Mouse (Mus musculus): Measurements from ENCODE around the gene Gm10160. TPM values are rescaled to one million over a fixed set of nuclear protein-coding genes. Genes with fewer than 3 reads are reported as not detected.
A peak's percentile ranks its signal among the peaks of the same experiment; 100 is the strongest.

Gm10160 gene
- polyA plus RNA-seq, 1 experiment from 2014 or later: not detected

DNA sequence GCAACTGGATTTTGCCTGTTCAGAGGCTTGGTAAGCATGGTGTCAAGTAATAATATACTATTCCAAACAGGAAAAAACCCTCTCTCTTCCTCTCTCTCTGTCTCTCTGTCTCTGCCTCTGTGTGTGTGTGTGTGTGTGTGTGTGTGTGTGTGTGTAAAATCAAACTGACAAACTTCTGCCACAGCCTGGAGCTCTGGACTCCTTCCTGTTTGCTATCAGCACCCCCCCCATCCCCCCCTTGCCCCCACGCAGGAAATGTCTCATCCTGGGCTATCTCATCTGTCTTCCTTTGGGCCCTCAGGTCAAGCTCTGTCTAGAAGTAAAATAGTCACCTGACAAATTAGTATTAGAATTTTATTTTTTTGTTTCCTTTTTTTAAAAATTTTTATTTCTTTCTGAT lies 18.2 kb upstream of the Gm10160 start:
- H3K27ac ChIP-seq (ENCODE audit: low read length): no peak overlapping the region

GRCm38 (mm10) chr7:81872493-81873013 lies 17.0 kb upstream of the Gm10160 start:
- H3K9ac ChIP-seq (replicated peaks; ENCODE audit: low read length): no peak overlapping the region
- no peak overlapping the region for H3K4me2 ChIP-seq (replicated peaks; ENCODE audit: low read depth, low read length)
- no peaks in the 10 kb centered on the region; the same call in 1 of the 2 replicates for H3K36me3 ChIP-seq (ENCODE audit: insufficient read depth, low read length)
- H3K9me3 ChIP-seq (ENCODE audit: low read length): no peaks in the 10 kb centered on the region; the same call in 1 of the 2 replicates
- WGBS: 63% methylated on average over 13 of the region's 13 CpGs
- no peak overlapping the region for H3K27ac ChIP-seq (ENCODE audit: low read length)
- H3K27me3 ChIP-seq (ENCODE audit: insufficient read depth, low read length): no peaks in the 10 kb centered on the region
- no peak overlapping the region for H3K4me3 ChIP-seq (ENCODE audit: low read length)
- no peaks in the 10 kb centered on the region for H3K4me1 ChIP-seq (ENCODE audit: insufficient read depth, low read length)
- ATAC-seq (ENCODE audit: low FRiP score, low TSS enrichment): no peak

More for the DNA sequence above, 18.2 kb upstream of the Gm10160 start:
- Histone ChIP-seq H3K27me3 (ENCODE audit: insufficient read depth, low read length) (no peaks in the 10 kb centered on the region), H3K4me1 (ENCODE audit: insufficient read depth, low read length) (no peaks in the 10 kb centered on the region), H3K4me2 (replicated peaks; ENCODE audit: low read depth, low read length) (no peak overlapping the region), H3K4me3 (ENCODE audit: low read length) (no peak overlapping the region), H3K9ac (replicated peaks; ENCODE audit: low read length) (no peak overlapping the region), H3K36me3 (ENCODE audit: insufficient read depth, low read length) (no peaks in the 10 kb centered on the region; the same call in 1 of the 2 replicates), H3K9me3 (ENCODE audit: low read length) (no peaks in the 10 kb centered on the region; the same call in 1 of the 2 replicates)
- ATAC-seq (ENCODE audit: low FRiP score, low TSS enrichment): no peak
- WGBS: 47% methylated on average over 1 of the region's 1 CpGs

DNA sequence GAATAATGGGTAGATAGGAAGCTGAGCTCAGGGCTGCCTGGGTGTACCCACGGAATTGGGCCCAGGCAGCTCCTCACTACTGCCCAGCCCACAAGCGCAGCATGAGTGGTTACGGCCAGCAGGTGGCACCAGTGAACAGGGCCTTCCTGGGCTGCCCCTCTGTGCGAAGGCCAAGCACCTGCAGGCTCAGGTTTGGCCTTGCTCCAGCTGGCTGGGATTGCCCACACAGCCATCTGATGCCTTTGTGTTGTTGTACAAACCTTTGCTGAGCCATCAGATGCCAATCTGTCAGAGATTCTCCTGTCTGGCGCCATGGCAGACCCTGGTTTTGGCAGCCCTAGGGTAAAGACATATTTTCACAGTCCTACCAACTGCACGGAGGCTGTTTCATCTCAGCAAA lies 12.6 kb upstream of the Gm10160 start:
- no peaks in the 10 kb centered on the region; the same call in 1 of the 2 replicates for H3K36me3 ChIP-seq (ENCODE audit: insufficient read depth, low read length)
- H3K9ac ChIP-seq (replicated peaks; ENCODE audit: low read length): no peak overlapping the region
- H3K27ac ChIP-seq (ENCODE audit: low read length): no peak overlapping the region
- ATAC-seq (ENCODE audit: low FRiP score, low TSS enrichment): peak; percentile 66
- no peaks in the 10 kb centered on the region for H3K27me3 ChIP-seq (ENCODE audit: insufficient read depth, low read length)
- no peak overlapping the region for H3K4me2 ChIP-seq (replicated peaks; ENCODE audit: low read depth, low read length)
- 31% methylated on average over 6 of the region's 6 CpGs for WGBS
- no peaks in the 10 kb centered on the region for H3K4me1 ChIP-seq (ENCODE audit: insufficient read depth, low read length)
- H3K4me3 ChIP-seq (ENCODE audit: low read length): no peak overlapping the region
- H3K9me3 ChIP-seq (ENCODE audit: low read length): no peaks in the 10 kb centered on the region; the same call in 1 of the 2 replicates

GRCm38 (mm10) chr7:81867231-81867930 lies 11.8 kb upstream of the Gm10160 start:
- H3K4me1 ChIP-seq (ENCODE audit: insufficient read depth, low read length): no peaks in the 10 kb centered on the region
- no peak overlapping the region for H3K27ac ChIP-seq (ENCODE audit: low read length)
- ATAC-seq (ENCODE audit: low FRiP score, low TSS enrichment): no peak
- 88% methylated on average over 9 of the region's 9 CpGs for WGBS
- no peaks in the 10 kb centered on the region for H3K27me3 ChIP-seq (ENCODE audit: insufficient read depth, low read length)
- no peaks in the 10 kb centered on the region; the same call in 1 of the 2 replicates for H3K36me3 ChIP-seq (ENCODE audit: insufficient read depth, low read length)
- H3K4me2 ChIP-seq (replicated peaks; ENCODE audit: low read depth, low read length): no peak overlapping the region
- no peaks in the 10 kb centered on the region; the same call in 1 of the 2 replicates for H3K9me3 ChIP-seq (ENCODE audit: low read length)
- no peak overlapping the region for H3K9ac ChIP-seq (replicated peaks; ENCODE audit: low read length)
- H3K4me3 ChIP-seq (ENCODE audit: low read length): no peak overlapping the region

GRCm38 (mm10) chr7:81865937-81866336 lies 10.3 kb upstream of the Gm10160 start:
- no peak for ATAC-seq (ENCODE audit: low FRiP score, low TSS enrichment)
- no peak overlapping the region for H3K9ac ChIP-seq (replicated peaks; ENCODE audit: low read length)
- H3K27me3 ChIP-seq (ENCODE audit: insufficient read depth, low read length): no peaks in the 10 kb centered on the region
- WGBS: 89% methylated on average over 6 of the region's 6 CpGs
- H3K36me3 ChIP-seq (ENCODE audit: insufficient read depth, low read length): no peaks in the 10 kb centered on the region
- H3K27ac ChIP-seq (ENCODE audit: low read length): no peak overlapping the region
- H3K4me3 ChIP-seq (ENCODE audit: low read length): no peak overlapping the region
- no peaks in the 10 kb centered on the region for H3K4me1 ChIP-seq (ENCODE audit: insufficient read depth, low read length)
- H3K9me3 ChIP-seq (ENCODE audit: low read length): no peaks in the 10 kb centered on the region; the same call in 1 of the 2 replicates
- no peak overlapping the region for H3K4me2 ChIP-seq (replicated peaks; ENCODE audit: low read depth, low read length)

DNA sequence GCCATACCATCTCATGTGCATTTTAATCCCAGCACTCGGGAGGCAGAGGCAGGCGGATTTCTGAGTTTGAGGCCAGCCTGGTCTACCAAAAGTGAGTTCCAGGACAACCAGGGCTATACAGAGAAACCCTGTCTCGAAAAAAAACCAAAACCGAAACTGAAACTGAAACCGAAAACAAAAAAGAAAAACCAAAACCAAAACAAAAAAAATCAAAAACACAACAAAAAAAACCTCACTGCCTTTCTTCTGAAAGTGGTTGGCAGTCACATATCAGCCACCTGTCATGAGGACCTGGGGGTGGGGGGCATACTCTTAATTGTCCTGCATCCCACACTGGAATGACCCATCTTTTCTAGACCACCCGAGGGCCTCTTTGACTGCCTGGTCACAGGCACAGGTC lies 9.0 kb upstream of the Gm10160 start:
- Histone ChIP-seq H3K4me2 (replicated peaks; ENCODE audit: low read depth, low read length) (no peak overlapping the region), H3K9ac (replicated peaks; ENCODE audit: low read length) (no peak overlapping the region), H3K27me3 (ENCODE audit: insufficient read depth, low read length) (no peaks in the 10 kb centered on the region; the same call in 1 of the 2 replicates), H3K27ac (ENCODE audit: low read length) (no peak overlapping the region), H3K4me1 (ENCODE audit: insufficient read depth, low read length) (peaks cover 10% of the 10 kb centered on the region), H3K36me3 (ENCODE audit: insufficient read depth, low read length) (no peaks in the 10 kb centered on the region), H3K9me3 (ENCODE audit: low read length) (no peaks in the 10 kb centered on the region; the same call in 1 of the 2 replicates), H3K4me3 (ENCODE audit: low read length) (no peak overlapping the region)
- WGBS: 93% methylated on average over 6 of the region's 6 CpGs
- ATAC-seq (ENCODE audit: low FRiP score, low TSS enrichment): no peak

DNA sequence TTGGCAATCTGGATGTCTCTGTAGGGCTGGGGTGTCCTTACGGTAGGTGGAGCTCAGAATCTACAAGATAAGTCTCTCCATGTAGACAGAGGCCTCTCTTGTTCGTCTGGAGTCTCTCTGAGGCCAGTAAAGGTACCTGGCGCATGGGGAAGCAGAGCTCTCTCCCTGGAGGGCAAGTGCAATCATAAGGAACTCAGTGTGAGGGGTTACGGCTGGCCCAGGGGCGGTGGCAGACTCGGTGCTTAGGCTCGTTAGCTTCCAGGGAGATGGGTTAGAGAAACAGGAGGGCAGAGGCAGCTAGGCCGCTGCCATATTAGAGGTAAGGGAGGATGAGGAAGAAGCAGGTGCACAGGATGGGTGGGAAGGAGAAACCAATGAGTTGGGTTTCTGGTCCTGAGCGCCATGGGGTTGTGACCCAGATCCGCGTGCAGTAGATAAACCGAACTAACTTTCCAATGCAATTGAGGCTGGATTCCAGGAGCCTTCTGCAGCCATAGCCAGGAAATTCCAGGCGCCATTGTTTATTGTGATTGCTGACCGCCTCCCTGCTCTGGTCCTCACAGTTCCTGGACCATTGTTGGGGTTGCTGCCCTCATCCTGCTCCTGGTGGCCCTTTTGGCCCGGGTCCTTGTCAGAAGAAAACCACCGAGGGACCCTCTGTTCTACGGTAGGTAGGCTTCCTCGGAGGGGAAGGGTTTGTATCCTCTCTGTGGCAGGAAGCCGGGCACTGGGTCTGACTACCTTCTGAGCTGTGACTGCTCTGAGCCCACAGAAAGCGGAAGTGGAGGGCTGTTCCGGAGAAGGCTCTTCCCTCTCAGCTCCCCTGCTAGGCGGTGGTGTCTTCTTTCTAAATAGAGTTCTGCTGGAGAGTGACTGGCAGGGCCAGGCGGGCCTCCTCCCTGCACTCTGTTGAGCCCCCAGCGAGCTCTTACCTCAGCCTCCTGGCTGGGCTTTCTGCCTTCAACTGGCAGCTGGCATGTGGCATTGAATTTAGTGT lies 7.3 kb upstream of the Gm10160 start:
- ATAC-seq (ENCODE audit: low FRiP score, low TSS enrichment): no peak

GRCm38 (mm10) chr7:81861921-81862320 lies 6.3 kb upstream of the Gm10160 start:
- ATAC-seq (ENCODE audit: low FRiP score, low TSS enrichment): no peak
- H3K4me3 ChIP-seq (ENCODE audit: low read length): no peak overlapping the region
- 79% methylated on average over 4 of the region's 4 CpGs for WGBS
- no peak overlapping the region for H3K27ac ChIP-seq (ENCODE audit: low read length)
- H3K9me3 ChIP-seq (ENCODE audit: low read length): no peaks in the 10 kb centered on the region
- no peaks in the 10 kb centered on the region for H3K36me3 ChIP-seq (ENCODE audit: insufficient read depth, low read length)
- H3K9ac ChIP-seq (replicated peaks; ENCODE audit: low read length): no peak overlapping the region
- H3K4me2 ChIP-seq (replicated peaks; ENCODE audit: low read depth, low read length): no peak overlapping the region
- peaks cover 17% of the 10 kb centered on the region for H3K4me1 ChIP-seq (ENCODE audit: insufficient read depth, low read length)
- H3K27me3 ChIP-seq (ENCODE audit: insufficient read depth, low read length): peaks cover 16% of the 10 kb centered on the region; the same call in 1 of the 2 replicates

More for the DNA sequence above, 7.3 kb upstream of the Gm10160 start:
- no peaks in the 10 kb centered on the region for H3K9me3 ChIP-seq (ENCODE audit: low read length)
- H3K4me1 ChIP-seq (ENCODE audit: insufficient read depth, low read length): peaks cover 17% of the 10 kb centered on the region
- H3K9ac ChIP-seq (replicated peaks; ENCODE audit: low read length): no peak overlapping the region
- no peaks in the 10 kb centered on the region for H3K36me3 ChIP-seq (ENCODE audit: insufficient read depth, low read length)
- H3K4me3 ChIP-seq (ENCODE audit: low read length): no peak overlapping the region
- H3K4me2 ChIP-seq (replicated peaks; ENCODE audit: low read depth, low read length): no peak overlapping the region
- H3K27ac ChIP-seq (ENCODE audit: low read length): peak overlapping the region; percentile 20; the same call in 1 of the 2 replicates
- 70% methylated on average over 24 of the region's 24 CpGs for whole genome bisulfite sequencing
- H3K27me3 ChIP-seq (ENCODE audit: insufficient read depth, low read length): peaks cover 9% of the 10 kb centered on the region; the same call in 1 of the 2 replicates

GRCm38 (mm10) chr7:81861461-81861860 lies 5.9 kb upstream of the Gm10160 start:
- H3K36me3 ChIP-seq (ENCODE audit: insufficient read depth, low read length): no peaks in the 10 kb centered on the region
- H3K27ac ChIP-seq (ENCODE audit: low read length): no peak overlapping the region
- no peak overlapping the region for H3K4me2 ChIP-seq (replicated peaks; ENCODE audit: low read depth, low read length)
- 93% methylated on average over 2 of the region's 2 CpGs for WGBS
- ATAC-seq (ENCODE audit: low FRiP score, low TSS enrichment): no peak
- H3K4me3 ChIP-seq (ENCODE audit: low read length): no peak overlapping the region
- H3K9ac ChIP-seq (replicated peaks; ENCODE audit: low read length): no peak overlapping the region
- H3K9me3 ChIP-seq (ENCODE audit: low read length): no peaks in the 10 kb centered on the region
- peaks cover 16% of the 10 kb centered on the region; the same call in 1 of the 2 replicates for H3K27me3 ChIP-seq (ENCODE audit: insufficient read depth, low read length)
- peaks cover 17% of the 10 kb centered on the region for H3K4me1 ChIP-seq (ENCODE audit: insufficient read depth, low read length)

All from kidney, embryonic 16.5 days (tissue).